Comparison of ENCODE assay signal across 10 mouse cellular contexts in genomic region chr12:8298361-8299142, GRCm38 (mm10). TPM values are rescaled to one million over a fixed set of nuclear protein-coding genes. Genes with fewer than 3 reads are reported as not detected.
DNase-seq lines count a peak whose midpoint lies in the region; ATAC-seq and TF ChIP-seq lines count a peak whose summit lies in the region.
"Had no signal": no experiment of that assay in that cellular context is flagged by ENCODE, and none has a peak within 500 bp of the region (broad histone marks: within the 10 kb centered on the region; RNA-seq: fewer than 3 reads in every experiment).

No protein-coding gene starts in this region.

- H3K4me1 ChIP-seq in kidney, postnatal 0 days (replicated peaks; ENCODE audit: insufficient read depth, low read length): peaks cover 20% of the 10 kb centered on the region
- H3K4me1 ChIP-seq in embryonic facial prominence, embryonic 14.5 days (ENCODE audit: control insufficient read depth, insufficient read depth, low read length): peaks cover 16% of the 10 kb centered on the region
- peaks cover 47% of the 10 kb centered on the region for H3K4me1 ChIP-seq in limb, embryonic 10.5 days
- H3K4me1 ChIP-seq in neural tube, embryonic 15.5 days: peaks cover 35% of the 10 kb centered on the region

- ATAC-seq in kidney, postnatal 0 days (replicated peaks; ENCODE audit: low FRiP score, low read depth): no peak
- no peak for ATAC-seq in embryonic facial prominence, embryonic 14.5 days (ENCODE audit: low read depth)
- 0 out of 2 replicates have a peak, but pooled peaks have one; percentile 0 for ATAC-seq in neural tube, embryonic 15.5 days (ENCODE audit: low FRiP score)
- ATAC-seq in megakaryocyte-erythroid progenitor cell, adult 5-6 weeks (replicated peaks; ENCODE audit: low FRiP score, low TSS enrichment, poor library complexity, severe bottlenecking): no peak

- H3K9me3 ChIP-seq in kidney, postnatal 0 days (replicated peaks; ENCODE audit: low read length): no peaks in the 10 kb centered on the region
- H3K9me3 ChIP-seq in embryonic facial prominence, embryonic 14.5 days (ENCODE audit: control insufficient read depth, low read length): no peaks in the 10 kb centered on the region
- H3K9me3 ChIP-seq in limb, embryonic 10.5 days (replicated peaks): no peaks in the 10 kb centered on the region
- H3K9me3 ChIP-seq in neural tube, embryonic 15.5 days (replicated peaks): no peaks in the 10 kb centered on the region

- H3K27me3 ChIP-seq in kidney, postnatal 0 days (ENCODE audit: insufficient read depth, low read length): peaks cover 75% of the 10 kb centered on the region
- peaks cover 95% of the 10 kb centered on the region for H3K27me3 ChIP-seq in embryonic facial prominence, embryonic 14.5 days (replicated peaks; ENCODE audit: control insufficient read depth, insufficient read depth, low read length)
- H3K27me3 ChIP-seq in limb, embryonic 10.5 days (ENCODE audit: low read depth, poor library complexity, severe bottlenecking): peaks cover 100% of the 10 kb centered on the region
- peaks cover 95% of the 10 kb centered on the region for H3K27me3 ChIP-seq in neural tube, embryonic 15.5 days (replicated peaks)

- H3K27ac ChIP-seq in kidney, postnatal 0 days: no peak overlapping the region
- H3K27ac ChIP-seq in embryonic facial prominence, embryonic 14.5 days (replicated peaks; ENCODE audit: low read depth, low read length): no peak overlapping the region
- peak overlapping the region; percentile 53 for H3K27ac ChIP-seq in limb, embryonic 10.5 days
- no peak overlapping the region for H3K27ac ChIP-seq in neural tube, embryonic 15.5 days (replicated peaks)

- no peak for TF ChIP-seq CTCF in kidney, postnatal 0 days (IDR thresholded peaks at IDR 0.05; ENCODE audit: low read depth)

- H3K4me2 ChIP-seq in kidney, postnatal 0 days (ENCODE audit: low read length): peak overlapping the region; percentile 69
- H3K4me2 ChIP-seq in embryonic facial prominence, embryonic 14.5 days (ENCODE audit: low read depth, low read length): peak overlapping the region; percentile 78
- peak overlapping the region; percentile 60 for H3K4me2 ChIP-seq in neural tube, embryonic 15.5 days

- no peak for DNase-seq in kidney, postnatal 0 days (ENCODE audit: low spot score)
- no peak for DNase-seq in kidney, postnatal 36 days
- DNase-seq in embryonic facial prominence, embryonic 14.5 days (ENCODE audit: low spot score): no peak
- DNase-seq in limb, embryonic 10.5 days (ENCODE audit: low spot score): peak; percentile 68
- DNase-seq in ovary, postnatal 10 days (ENCODE audit: low spot score): no peak
- no peak for DNase-seq in cerebellum, adult 18-20 months
- DNase-seq: thymus, postnatal 36 days had no signal

- H3K36me3 ChIP-seq in kidney, postnatal 0 days (ENCODE audit: insufficient read depth, low read length): no peaks in the 10 kb centered on the region
- no peaks in the 10 kb centered on the region for H3K36me3 ChIP-seq in embryonic facial prominence, embryonic 14.5 days (ENCODE audit: control insufficient read depth, insufficient read depth, low read length)
- no peaks in the 10 kb centered on the region for H3K36me3 ChIP-seq in limb, embryonic 10.5 days
- no peaks in the 10 kb centered on the region for H3K36me3 ChIP-seq in neural tube, embryonic 15.5 days

- H3K9ac ChIP-seq in kidney, postnatal 0 days (ENCODE audit: low read depth, low read length): peak overlapping the region; percentile 40
- peak overlapping the region; percentile 51; the same call in 1 of the 2 replicates for H3K9ac ChIP-seq in embryonic facial prominence, embryonic 14.5 days (ENCODE audit: low read depth, low read length)
- H3K9ac ChIP-seq in neural tube, embryonic 15.5 days (replicated peaks): no peak overlapping the region; the same call in 1 of the 2 replicates

- WGBS in kidney, postnatal 0 days: 3% methylated on average over 81 of the region's 85 CpGs
- 3% methylated on average over 62 of the region's 85 CpGs for WGBS in embryonic facial prominence, embryonic 14.5 days
- 1% methylated on average over 85 of the region's 85 CpGs for WGBS in limb, embryonic 10.5 days
- WGBS in neural tube, embryonic 15.5 days: 1% methylated on average over 83 of the region's 85 CpGs

- H3K4me3 ChIP-seq in kidney, postnatal 0 days (replicated peaks; ENCODE audit: low read depth, low read length): peak overlapping the region; percentile 36
- peak overlapping the region; percentile 54 for H3K4me3 ChIP-seq in embryonic facial prominence, embryonic 14.5 days (ENCODE audit: low read depth, low read length)
- peak overlapping the region; percentile 51 for H3K4me3 ChIP-seq in limb, embryonic 10.5 days
- peak overlapping the region; percentile 38 for H3K4me3 ChIP-seq in neural tube, embryonic 15.5 days (replicated peaks)
- H3K4me3 ChIP-seq: erythroblast, embryonic 14.5 days had no signal

RNA-seq across cellular contexts. Expression of gene Gdf7, which starts 3.2 kb away (rescaled TPM):
- 2.3 and 3.1 TPM in 2 replicates for polyA plus RNA-seq in kidney, postnatal 0 days (2015; fragmentation: Nextera tagmentation; extraction: Ambion mirVana)
- polyA plus RNA-seq in embryonic facial prominence, embryonic 14.5 days (2014; fragmentation: Nextera tagmentation; extraction: Ambion mirVana): 0.24 and 0.54 TPM in 2 replicates
- 0.13 and 0.14 TPM in 2 replicates for polyA plus RNA-seq in limb, embryonic 10.5 days (2016; fragmentation: Nextera tagmentation; extraction: Ambion mirVana)
- polyA plus RNA-seq in neural tube, embryonic 15.5 days (2015; fragmentation: Nextera tagmentation; extraction: Ambion mirVana): 0.14 TPM in 1 of 2 replicates, not detected in the other
- not detected in 2 replicates for total RNA-seq in megakaryocyte-erythroid progenitor cell, adult 5-6 weeks (2014; fragmentation: Nextera tagmentation)
- not detected in 2 replicates for total RNA-seq in megakaryocyte-erythroid progenitor cell, adult 5-6 weeks (2017)
- polyA plus RNA-seq: erythroblast, embryonic 14.5 days had no signal

RNA-seq across cellular contexts. Expression of gene Hs1bp3, which starts 14.7 kb away (rescaled TPM):
- polyA plus RNA-seq in kidney, postnatal 0 days (2015; fragmentation: Nextera tagmentation; extraction: Ambion mirVana): 10.2 and 12.2 TPM in 2 replicates
- 10.4 and 12.4 TPM in 2 replicates for polyA plus RNA-seq in embryonic facial prominence, embryonic 14.5 days (2014; fragmentation: Nextera tagmentation; extraction: Ambion mirVana)
- polyA plus RNA-seq in limb, embryonic 10.5 days (2016; fragmentation: Nextera tagmentation; extraction: Ambion mirVana): 18.4 and 19.5 TPM in 2 replicates
- 8.0 and 10.3 TPM in 2 replicates for polyA plus RNA-seq in neural tube, embryonic 15.5 days (2015; fragmentation: Nextera tagmentation; extraction: Ambion mirVana)
- 3.0 and 3.8 TPM in 2 replicates for total RNA-seq in megakaryocyte-erythroid progenitor cell, adult 5-6 weeks (2014; fragmentation: Nextera tagmentation)
- total RNA-seq in megakaryocyte-erythroid progenitor cell, adult 5-6 weeks (2017): 2.3 and 2.9 TPM in 2 replicates
